Mouse (Mus musculus) testis, adult 2 months (tissue): Measurements from ENCODE around the gene Grin3b.

ENCODE experiments used
- CTCF ChIP-seq: fragments of 200-500 bp; IDR thresholded peaks from 2 replicates; pipeline ENCODE4 v1.5.1; 2012; ENCODE audit warnings: low read depth, mild to moderate bottlenecking, inconsistent platforms, low read length, moderate library complexity; ENCODE audit not compliant: control insufficient read depth, insufficient read depth, insufficient replicate concordance
- POLR2A ChIP-seq: fragments of 200-500 bp; IDR thresholded peaks from 2 replicates; pipeline ENCODE4 v1.6.1; 2012; ENCODE audit warnings: low read depth, mild to moderate bottlenecking, inconsistent platforms, low read length, moderate library complexity; ENCODE audit not compliant: control insufficient read depth

- TF ChIP-seq POLR2A (no peak), CTCF (no peak)
These were observed 2.3 kb downstream of the Grin3b start for GRCm38 (mm10) chr10:79972831-79973230.
